Mouse (Mus musculus) R1 (cell line): ENCODE data around the gene Stk32c.

Experiments used
- DNase-seq: peaks from one replicate; pipeline ENCODE4 v3.0.0-alpha.2; 2018; ENCODE audit warnings: low read depth, low spot score

The Stk32c gene

GRCm38 (mm10) chr7:139229837-139230236 lies 16.7 kb upstream of the Stk32c start:
- no peak for DNase-seq

- DNase-seq, result no peak
Observed at GRCm38 (mm10) chr7:139228447-139229171, 15.5 kb upstream of the Stk32c start.

GRCm38 (mm10) chr7:139226416-139226815 lies 13.3 kb upstream of the Stk32c start:
- no peak for DNase-seq

- DNase-seq, result no peak
Observed at GRCm38 (mm10) chr7:139224725-139225124, 11.6 kb upstream of the Stk32c start.

DNA sequence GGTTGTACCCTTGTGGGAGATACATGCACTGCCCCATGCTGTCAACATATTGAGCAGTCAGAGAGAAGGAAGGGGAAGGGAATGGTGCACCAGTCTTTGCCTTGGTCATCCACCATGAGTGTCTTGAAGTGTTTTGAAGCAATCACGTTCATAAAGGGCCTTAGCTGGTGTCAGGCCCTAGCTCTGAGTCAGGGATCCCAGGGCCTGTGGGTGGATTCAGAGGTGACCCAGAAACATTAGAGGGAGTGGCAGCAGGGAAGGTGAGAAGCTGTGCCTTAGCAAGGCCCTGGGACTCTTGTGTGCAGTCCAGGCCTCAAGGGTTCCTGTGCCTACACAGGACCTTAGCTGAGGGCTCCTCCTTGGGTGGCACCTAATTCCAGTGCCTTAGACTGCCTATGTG lies 11.0 kb upstream of the Stk32c start:
- DNase-seq, result no peak

DNA sequence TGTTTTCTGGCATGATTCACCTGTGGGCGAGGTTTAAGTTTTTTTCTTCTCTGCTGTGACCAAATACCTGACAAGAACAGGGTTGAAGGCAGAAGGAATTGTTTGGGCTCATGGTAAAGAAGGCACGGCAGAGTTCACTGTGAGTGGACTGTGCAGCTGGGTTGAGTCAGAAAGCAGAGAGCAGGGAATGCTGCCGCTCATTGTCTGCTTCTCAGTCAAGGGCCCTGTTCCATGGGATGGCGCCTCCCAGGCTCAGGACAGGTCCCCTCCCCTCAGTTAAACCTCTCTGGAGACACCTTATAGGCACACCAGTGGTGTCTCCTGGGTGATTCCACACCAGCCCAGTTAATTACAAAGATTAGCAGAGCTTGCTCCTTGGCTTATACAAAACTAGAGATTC lies 9.2 kb upstream of the Stk32c start:
- DNase-seq, result no peak

- DNase-seq, result no peak
Observed at GRCm38 (mm10) chr7:139221856-139222255, 8.7 kb upstream of the Stk32c start.

DNA sequence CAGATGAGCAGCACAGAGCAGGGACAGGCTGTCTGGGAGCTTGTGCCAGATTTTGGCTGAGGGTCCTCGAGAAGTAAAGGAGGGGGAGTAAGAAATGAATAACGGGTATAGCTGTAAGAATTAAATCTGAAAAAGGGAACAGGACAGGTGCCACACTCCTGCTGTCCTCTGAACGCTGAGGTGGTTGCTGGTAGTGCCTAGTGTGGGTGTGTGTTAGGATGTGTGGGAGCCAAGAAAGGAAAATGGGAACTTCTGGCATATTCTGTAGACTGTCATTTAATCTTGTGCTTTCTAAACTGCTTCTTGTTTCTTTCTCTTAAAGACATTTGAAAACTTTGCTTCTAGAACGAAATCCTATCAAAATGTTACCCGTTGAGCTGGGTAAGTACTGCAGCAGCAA lies 8.0 kb upstream of the Stk32c start:
- no peak for DNase-seq

- DNase-seq, result peak; percentile 66
Observed at GRCm38 (mm10) chr7:139220303-139220702, 7.2 kb upstream of the Stk32c start.

DNA sequence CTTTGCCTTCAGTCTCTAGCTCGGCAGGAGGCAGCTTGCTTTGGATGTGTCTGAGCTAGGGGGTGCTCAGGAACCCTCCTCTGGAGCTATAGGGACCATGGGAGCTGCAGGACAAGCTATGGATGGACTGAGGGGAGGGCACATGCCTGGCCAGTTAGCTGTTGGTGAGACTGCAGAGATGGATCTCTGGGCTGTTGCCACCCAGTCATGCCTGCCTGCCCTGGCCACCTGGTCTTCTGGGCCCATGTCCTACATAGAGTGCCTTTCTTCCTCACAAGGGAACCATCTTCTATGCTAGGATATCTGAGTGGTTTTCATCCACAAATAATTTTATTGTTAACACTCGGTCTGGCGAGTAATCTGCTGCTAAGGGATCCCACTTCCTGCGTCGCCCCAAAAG lies 6.4 kb upstream of the Stk32c start:
- DNase-seq, result no peak

DNA sequence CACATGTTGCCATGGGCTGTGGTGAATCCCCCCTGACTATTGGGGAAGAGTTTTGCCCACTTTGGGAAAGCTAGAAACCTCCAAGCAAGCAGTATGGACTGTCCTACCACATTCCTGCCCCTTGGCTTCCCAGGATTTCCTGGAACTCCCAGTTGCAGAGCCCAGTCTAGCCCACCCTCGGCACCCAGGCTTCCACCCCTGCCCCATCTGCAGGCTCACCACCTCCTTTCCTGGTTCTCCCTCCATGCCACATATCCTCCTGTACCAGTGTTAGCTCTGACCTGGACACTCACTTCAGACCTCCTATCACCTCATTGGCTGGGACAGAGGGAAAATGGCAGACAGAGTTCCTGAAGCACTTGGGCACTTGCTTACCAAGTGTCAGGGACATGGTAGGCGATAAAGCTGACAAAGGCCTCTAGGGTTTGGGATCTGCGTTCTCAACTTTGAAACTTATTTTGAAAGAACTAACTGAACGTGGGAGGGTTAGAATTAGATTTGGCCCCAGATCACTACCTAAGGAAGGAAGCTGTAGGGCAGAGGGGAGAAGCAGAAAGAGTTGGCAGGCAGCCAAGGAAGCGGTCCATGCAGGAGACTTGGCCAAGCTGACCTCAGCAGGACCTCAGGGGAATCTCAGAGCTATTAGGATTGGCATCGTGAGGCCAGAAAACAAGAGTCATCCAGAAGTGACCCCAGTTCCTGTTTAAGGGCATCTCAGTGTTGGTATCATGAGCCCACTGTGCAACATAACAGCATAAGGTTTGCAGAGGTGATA lies 5.7 kb upstream of the Stk32c start:
- no peak for DNase-seq

GRCm38 (mm10) chr7:139217046-139217445 lies 3.9 kb upstream of the Stk32c start:
- DNase-seq, result no peak

- DNase-seq, result no peak
Observed at GRCm38 (mm10) chr7:139216464-139216863, 3.4 kb upstream of the Stk32c start.

DNA sequence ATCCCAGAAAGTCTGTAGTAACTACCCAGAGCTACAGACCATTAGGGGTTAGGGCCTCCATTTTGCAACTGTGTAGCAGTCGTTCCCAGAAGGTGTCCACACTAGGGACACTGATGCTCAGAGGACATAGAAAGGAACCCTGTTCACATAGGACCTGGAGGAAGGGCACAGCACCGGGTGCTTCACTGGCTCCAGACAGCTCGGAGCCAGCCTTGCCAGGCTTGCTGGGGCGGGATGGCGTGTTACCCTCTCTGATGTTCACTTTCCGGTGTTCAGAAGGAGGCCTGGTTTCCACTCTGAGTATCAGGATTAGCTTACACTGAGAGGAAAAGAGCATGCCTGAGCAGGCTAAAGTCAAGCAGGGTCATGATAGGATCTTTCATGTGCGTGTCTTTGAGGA lies 2.8 kb upstream of the Stk32c start:
- DNase-seq, result no peak

- no peak for DNase-seq
Observed at GRCm38 (mm10) chr7:139215516-139215915, 2.4 kb upstream of the Stk32c start.

DNA sequence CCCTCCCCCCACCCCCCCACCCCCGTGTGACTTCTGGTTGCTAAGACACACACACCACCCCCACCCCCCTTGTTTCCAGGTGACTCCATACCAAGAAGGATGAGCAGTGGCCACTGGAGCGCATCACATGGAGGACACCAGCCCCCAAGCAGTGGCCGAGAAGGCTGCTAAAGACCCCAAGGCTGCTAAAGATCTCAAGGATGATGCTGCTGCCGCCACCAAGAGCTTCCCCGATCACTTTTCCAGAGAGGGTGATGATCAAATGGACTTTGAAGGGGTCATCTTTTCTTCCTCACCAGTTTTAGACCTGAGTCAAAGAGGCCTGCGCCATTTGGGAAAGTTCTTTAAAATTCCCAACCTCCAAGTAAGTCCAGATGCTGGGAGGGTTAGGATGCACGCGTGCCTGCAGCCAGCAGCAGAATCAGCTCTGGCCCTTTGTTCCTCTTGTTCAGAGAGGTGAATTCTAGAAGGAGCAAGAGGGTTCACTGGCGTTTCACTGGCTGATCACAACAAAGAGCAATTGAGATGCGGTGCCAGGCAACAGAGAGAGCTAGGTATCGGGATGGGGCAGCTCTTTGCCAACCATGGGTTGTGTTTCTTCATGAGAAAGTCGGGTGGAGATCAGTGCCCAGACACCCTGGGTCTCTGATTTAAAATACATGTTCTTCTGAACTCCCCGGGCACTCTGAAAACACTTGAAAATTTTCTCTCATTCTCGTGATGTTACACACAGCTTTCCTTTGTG lies 1.7 kb upstream of the Stk32c start:
- DNase-seq, result no peak

DNA sequence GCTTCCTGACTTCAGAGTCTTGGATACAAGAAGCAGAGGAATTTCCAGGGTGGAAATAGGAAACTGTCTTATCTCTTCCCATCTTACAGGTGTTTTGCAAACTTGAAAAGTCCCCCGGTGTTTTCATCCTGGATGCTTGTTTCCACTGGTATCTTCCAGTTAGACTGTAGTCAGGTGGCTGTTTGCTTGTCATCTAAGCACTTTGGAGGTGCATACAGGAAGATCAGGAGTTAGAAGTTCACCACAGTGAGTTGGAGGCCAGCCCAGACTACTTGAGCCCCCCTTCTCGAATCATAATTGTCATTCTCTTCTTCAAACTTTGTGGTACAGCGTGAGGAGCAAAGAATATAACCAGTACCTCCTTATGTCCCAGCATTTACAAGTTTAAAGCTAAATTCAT lies 1.1 kb upstream of the Stk32c start:
- DNase-seq, result no peak

DNA sequence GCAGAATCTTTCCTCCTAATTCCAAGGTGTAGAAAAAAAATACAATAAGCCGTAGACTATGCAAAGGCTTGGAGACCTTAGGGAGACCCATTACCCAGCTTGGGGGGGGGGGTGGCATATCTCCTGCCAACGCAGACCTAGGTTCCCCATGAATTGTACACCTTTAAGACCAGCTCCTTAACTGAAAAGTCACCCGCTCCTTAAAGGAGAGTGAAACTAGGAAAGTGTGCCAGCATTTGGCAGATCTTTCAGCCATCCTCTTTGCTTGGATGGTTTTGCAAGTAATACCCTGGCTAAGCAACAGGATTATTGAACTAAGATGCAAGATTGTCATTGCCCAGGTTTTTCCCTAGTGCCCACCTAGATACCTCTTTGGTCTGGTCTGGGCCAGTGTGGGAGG lies 644 bp upstream of the Stk32c start:
- DNase-seq, result no peak

- DNase-seq, result no peak
Observed at GRCm38 (mm10) chr7:139211761-139212160, 1.3 kb downstream of the Stk32c start.

GRCm38 (mm10) chr7:139208773-139209095 lies 4.4 kb downstream of the Stk32c start:
- no peak for DNase-seq

GRCm38 (mm10) chr7:139208023-139208772 lies 4.9 kb downstream of the Stk32c start:
- DNase-seq, result peak; percentile 79

DNA sequence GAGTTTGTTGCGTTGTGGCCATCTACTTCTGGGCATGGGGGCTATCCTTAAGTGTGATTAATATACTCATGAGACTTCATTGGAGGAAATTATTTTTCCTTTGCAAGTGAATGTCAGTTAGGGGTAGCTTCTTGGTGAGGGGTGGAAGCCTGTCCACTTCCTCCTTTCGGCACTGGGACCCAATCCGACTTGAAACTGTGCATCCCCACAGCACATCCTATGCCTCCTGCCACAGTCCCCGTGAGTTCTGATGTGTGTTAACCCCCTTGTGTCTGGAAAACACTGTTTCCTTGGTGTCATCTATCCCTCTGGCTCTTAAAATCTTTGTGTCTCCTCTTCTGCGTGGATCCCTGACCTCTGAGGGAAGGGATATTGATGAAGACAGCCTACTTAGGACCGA lies 11.9 kb downstream of the Stk32c start:
- DNase-seq, result no peak
